Mouse (Mus musculus): Measurements from ENCODE around the gene Pik3cg.

Pik3cg gene

DNA sequence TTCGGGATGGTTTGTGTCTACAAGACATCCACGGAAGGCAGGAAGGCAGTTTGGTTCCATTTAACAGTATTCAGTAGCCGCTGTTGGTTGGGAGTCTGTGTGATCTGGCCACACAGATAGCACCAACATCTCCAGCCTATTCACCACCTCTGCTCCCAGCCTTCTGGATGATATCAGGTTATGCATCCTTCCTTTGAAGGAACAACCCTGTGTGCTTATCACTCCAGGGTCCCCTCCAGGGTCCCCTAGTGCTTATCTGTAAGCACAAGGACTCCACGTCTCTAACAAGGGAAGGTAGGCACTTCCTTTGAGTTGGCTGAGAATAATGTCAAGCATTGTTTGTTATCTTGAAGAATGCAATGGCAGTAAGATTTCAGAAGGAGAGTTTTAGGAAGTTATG is 65.3 kb downstream of the Pik3cg start:
- DNase-seq (ENCODE audit: low spot score) = peak; percentile 33

DNA sequence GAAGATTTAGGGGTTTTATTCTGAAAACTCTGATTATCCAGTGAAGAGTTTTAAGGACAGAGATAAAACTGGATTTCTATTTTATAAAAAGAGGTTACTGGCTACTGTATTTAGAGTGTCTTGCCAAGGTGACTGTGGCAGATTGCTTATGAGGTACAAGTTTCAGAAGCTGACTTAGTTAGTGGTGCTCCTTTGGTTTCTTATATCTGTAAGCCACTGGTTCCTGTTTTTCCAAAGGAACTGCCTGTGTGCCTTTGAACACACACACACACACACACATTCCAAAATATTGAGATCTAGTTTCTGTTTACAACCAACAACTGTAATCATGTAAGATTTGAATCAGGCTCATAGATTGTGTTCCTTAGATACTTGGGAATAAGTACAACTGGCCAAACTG is 66.7 kb downstream of the Pik3cg start:
- no peak for DNase-seq (ENCODE audit: low spot score)

DNA sequence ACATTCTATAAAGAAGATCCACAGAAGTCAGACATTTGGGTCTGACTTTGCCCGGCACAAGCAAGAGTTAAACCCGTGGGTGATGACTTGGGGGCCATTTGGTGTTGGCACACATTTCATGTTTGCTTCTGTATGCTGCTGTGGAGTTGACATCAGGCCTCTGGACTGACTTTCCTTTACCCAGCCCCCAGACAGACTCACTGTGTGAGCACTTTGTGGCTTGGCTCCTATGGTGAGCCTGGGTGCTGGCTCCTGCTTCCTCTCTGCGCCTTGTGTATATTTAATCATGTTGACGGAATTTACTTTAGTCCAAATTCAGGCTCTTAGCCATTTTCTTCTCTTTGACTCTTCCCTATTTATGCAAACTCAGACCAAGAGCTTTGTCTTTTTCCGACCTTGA is 69.6 kb downstream of the Pik3cg start:
- no peak for DNase-seq (ENCODE audit: low spot score)

DNA sequence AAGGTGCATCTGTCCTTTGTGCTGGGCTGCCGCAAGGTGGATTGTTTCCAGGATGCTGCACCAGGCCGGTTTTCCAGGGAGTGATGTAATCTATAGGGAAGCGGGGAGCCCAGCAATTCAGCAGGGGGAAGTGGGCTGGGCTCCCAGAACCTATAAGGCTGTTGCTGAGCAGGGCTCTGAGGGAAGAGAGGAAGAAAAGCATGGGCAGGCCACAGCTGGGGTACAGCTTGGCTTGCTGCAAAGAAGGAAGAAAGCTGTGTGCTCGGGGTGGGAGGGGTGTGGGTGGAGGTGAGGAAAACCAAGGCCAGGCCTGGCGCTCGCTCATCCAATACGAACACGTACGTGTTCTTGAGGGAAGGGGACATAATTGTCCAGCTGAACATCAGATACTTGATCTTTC is 70.1 kb downstream of the Pik3cg start:
- DNase-seq (ENCODE audit: low spot score) = no peak

DNA sequence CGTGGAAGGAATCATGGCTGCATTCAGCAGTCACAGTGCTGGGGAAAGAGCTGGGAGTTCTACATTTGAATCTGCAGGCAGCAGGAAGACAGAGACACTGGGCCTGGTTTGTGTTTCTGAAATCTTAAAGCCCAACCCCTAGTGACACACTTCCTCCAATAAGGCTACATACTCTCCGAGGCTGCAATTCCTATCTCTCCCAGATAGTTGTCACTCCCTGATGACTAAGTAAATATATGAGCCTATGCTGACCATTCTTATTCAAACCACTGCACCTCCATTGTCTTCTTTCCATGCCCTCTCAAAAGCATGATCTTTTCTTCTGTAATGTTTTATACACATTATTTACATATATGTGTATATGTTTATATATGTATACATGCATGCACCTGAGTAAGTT is 70.9 kb downstream of the Pik3cg start:
- no peak for DNase-seq (ENCODE audit: low spot score)

DNA sequence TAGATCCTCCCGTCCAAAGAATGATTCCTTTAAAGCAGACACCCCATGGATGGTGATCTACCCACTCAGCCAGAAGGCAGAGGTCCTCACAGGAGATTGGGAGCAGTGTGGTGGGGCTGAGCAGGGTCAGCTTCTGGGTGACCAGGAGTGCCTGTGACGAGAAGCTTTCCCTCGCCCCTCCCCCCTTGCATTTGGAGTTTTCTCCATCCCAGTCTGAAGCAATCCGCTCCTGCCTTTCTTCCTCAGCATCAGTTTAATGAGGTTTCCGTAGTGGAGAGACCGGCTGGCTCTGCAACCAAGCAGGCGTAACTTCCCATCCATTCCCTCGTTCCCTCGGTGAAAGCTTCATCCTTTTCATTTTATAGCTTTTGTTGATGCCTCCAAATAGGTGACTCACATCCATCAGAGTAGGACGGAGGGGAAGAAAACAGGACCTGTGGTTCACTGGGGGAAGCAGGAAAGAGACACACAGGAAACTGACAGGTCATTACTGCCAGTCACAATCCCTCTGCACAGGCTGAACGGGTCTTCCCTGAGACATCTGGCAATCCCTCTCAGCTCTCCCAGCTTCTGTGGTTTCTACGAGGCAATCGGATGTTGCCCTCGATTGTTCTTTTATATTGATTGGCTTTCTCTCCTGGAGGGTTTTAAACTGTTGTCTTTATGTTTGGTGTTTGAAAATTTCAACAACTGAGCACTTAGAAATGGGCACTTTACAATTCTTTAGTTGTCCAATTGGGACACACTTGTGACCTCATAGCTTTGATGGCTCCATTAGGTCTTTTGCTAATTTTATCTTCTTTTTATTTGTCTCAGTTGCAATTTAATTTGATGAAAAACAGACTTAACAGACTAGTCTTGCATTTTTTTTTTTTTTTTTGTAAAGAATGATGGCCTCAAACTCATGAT is 80.6 kb downstream of the Pik3cg start:
- DNase-seq (ENCODE audit: low spot score) = no peak

DNA sequence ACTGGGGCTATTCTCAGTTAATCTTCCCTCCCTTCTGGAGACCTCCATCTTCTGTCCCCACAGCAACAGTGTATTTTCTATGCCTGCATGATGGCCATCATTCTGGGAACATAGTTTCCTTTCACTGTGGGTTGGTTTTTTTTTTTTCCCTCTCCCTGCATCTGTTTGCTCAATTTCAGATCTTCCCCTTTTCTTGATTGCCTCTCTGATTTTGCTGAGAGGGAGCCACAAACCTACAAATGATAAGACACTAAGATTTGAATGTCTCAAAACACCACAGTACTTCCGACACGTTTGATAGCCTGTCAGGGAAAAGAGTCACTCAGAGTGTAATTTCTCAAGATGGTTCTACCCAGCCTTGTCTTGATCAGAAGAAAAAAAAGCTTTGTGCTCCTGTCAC is 81.3 kb downstream of the Pik3cg start:
- no peak for DNase-seq (ENCODE audit: low spot score)

DNA sequence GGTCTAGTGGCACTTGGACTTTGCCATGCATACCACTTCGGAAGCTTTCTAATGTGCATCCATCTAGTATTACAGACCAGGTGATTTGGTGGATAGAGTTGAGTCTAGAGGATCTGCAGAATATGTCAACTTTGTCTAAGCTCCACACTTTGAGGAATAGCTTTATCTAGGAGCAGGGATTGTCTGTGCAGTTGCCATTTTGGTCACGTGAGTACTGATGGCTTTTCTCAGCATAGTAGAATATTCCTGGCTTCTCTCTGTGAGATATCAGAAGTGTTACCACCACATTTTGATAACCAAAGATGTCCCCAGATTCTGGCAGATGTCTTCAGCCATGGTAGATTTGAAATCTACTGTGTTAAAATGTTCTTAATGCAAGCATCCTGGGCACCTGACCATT is 84.0 kb downstream of the Pik3cg start:
- no peak for DNase-seq (ENCODE audit: low spot score)

DNA sequence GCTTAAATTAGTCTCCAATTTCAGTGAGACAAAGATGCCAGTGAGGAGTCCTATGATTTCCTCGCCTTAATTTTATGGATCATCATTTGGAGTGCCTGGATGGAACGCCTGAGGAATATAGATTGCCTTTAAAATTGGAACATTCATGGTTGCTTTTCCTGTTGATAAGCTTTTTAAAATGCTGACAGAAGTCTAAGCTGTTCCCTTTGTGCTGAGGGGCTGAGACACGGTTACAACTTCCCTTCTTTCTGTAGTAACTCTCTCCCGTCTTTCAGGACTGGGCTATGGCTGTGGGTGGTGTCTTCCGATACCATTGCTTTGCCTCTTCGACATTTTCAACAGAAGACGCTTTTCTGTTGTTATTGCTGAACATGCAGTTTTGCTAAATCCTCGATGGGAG is 84.4 kb downstream of the Pik3cg start:
- DNase-seq (ENCODE audit: low spot score) = no peak

DNA sequence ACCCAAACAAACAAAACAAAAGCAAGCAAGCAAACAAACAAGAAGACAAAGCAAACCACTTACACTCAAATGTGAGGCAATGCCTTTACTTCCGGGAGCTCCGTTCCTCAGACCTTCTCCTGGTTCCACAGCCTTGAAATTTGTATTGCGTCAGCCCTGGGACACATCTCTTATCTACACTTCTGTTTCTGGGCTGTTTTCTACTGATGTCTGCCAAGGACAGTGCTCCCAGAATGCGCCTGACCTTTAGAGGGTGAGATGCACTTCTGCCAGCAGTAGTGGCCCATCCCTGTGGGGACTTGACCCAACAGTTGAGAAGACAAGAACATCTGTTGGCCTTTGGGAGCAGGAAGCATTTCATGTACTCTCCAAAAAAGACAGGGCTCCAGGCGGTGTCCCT is 84.9 kb downstream of the Pik3cg start:
- DNase-seq (ENCODE audit: low spot score) = peak; percentile 12
